12 mouse cellular contexts compared by ENCODE assay signal in genomic region chr1:134846295-134846988, GRCm38 (mm10).
DNase-seq lines count a peak whose midpoint lies in the region; ATAC-seq lines count a peak whose summit lies in the region.
"Had no signal": no experiment of that assay in that cellular context is flagged by ENCODE, and none has a peak within 500 bp of the region (broad histone marks: within the 10 kb centered on the region; RNA-seq: fewer than 3 reads in every experiment).

No protein-coding gene starts in this region.

- H3K27ac ChIP-seq in neural tube, embryonic 13.5 days (replicated peaks) = peak overlapping the region; percentile 71
- H3K27ac ChIP-seq in heart, embryonic 13.5 days (replicated peaks) = peak overlapping the region; percentile 86
- H3K27ac ChIP-seq: kidney, postnatal 0 days; limb, embryonic 15.5 days had no signal

- WGBS in neural tube, embryonic 13.5 days = 67% methylated on average over 10 of the region's 10 CpGs
- WGBS in heart, embryonic 13.5 days = 54% methylated on average over 10 of the region's 10 CpGs

- H3K27me3 ChIP-seq in neural tube, embryonic 13.5 days = no peaks in the 10 kb centered on the region
- H3K27me3 ChIP-seq in heart, embryonic 13.5 days (replicated peaks) = no peaks in the 10 kb centered on the region
- H3K27me3 ChIP-seq: limb, embryonic 15.5 days; megakaryocyte, embryonic 14.5 days had no signal

- H3K36me3 ChIP-seq in neural tube, embryonic 13.5 days = 0 out of 2 replicates have a peak, but pooled peaks cover 6% of the 10 kb centered on the region
- peaks cover 37% of the 10 kb centered on the region for H3K36me3 ChIP-seq in heart, embryonic 13.5 days

- DNase-seq in cerebellum, adult 11-12 months = peak; percentile 45
- DNase-seq in cerebellum, adult 9-10 months = no peak
- no peak for DNase-seq in neural tube, embryonic 10.5 days (ENCODE audit: extremely low spot score, low spot score)
- DNase-seq in retina, embryonic 14.5 days (ENCODE audit: low spot score) = peak; percentile 20
- DNase-seq in testis, postnatal 14 days (ENCODE audit: low spot score) = no peak
- DNase-seq: embryo, embryonic 11 days had no signal

- H3K9me3 ChIP-seq in neural tube, embryonic 13.5 days = no peaks in the 10 kb centered on the region
- H3K9me3 ChIP-seq in heart, embryonic 13.5 days = no peaks in the 10 kb centered on the region
- H3K9me3 ChIP-seq: limb, embryonic 15.5 days; megakaryocyte, embryonic 14.5 days had no signal

- peaks cover 18% of the 10 kb centered on the region for H3K4me1 ChIP-seq in neural tube, embryonic 13.5 days (replicated peaks)
- peaks cover 36% of the 10 kb centered on the region for H3K4me1 ChIP-seq in heart, embryonic 13.5 days
- H3K4me1 ChIP-seq: limb, embryonic 15.5 days had no signal

- no peak overlapping the region for H3K4me2 ChIP-seq in neural tube, embryonic 13.5 days
- H3K4me2 ChIP-seq in heart, embryonic 13.5 days = no peak overlapping the region
- H3K4me2 ChIP-seq: limb, embryonic 15.5 days had no signal

- H3K4me3 ChIP-seq in neural tube, embryonic 13.5 days = no peak overlapping the region
- no peak overlapping the region for H3K4me3 ChIP-seq in heart, embryonic 13.5 days
- H3K4me3 ChIP-seq: limb, embryonic 15.5 days; megakaryocyte, embryonic 14.5 days had no signal

- peak overlapping the region; percentile 31 for H3K9ac ChIP-seq in neural tube, embryonic 13.5 days
- H3K9ac ChIP-seq in heart, embryonic 13.5 days = peak overlapping the region; percentile 52
- H3K9ac ChIP-seq: limb, embryonic 15.5 days had no signal

- ATAC-seq in neural tube, embryonic 13.5 days (ENCODE audit: low read depth) = peak; percentile 61
- no peak; the same call in 1 of the 2 replicates for ATAC-seq in heart, embryonic 13.5 days (ENCODE audit: extremely low read depth, insufficient number of reproducible peaks, low FRiP score, low TSS enrichment)
- ATAC-seq in megakaryocyte, adult 5-6 weeks (ENCODE audit: poor library complexity, severe bottlenecking) = no peak

Comparison
In these comparisons a context has a peak if more than half of its experiments do, and no peak if none do; other contexts are left out.
1. DNase-seq: peak in cerebellum, adult 11-12 months (single experiment) and retina, embryonic 14.5 days (single experiment); none in cerebellum, adult 9-10 months (single experiment), neural tube, embryonic 10.5 days (single experiment) and testis, postnatal 14 days (single experiment).